Comparison of ENCODE assay signal across 25 mouse cellular contexts in the genomic region with DNA sequence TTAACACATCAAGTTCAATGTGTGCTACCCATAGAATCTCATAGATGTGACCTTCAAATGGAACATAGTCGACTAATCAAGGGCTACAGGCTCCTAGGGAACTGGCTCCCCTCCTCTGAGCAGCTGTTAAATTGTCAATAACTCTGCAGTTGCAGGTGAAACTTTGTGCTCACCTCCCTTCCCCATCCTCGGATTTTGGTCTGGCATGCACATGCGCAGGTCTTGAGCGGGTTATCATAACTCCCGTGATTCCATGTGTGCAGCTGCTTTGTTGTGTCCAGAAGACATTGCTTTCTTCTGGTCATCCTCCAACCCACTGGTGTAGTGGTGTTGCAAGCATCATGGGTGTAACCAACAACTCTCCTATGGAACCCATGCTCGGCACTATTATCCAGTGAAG. TPM values are rescaled to one million over a fixed set of nuclear protein-coding genes. Genes with fewer than 3 reads are reported as not detected.
DNase-seq lines count a peak whose midpoint lies in the region; ATAC-seq and TF ChIP-seq lines count a peak whose summit lies in the region.
"Had no signal": no experiment of that assay in that cellular context is flagged by ENCODE, and none has a peak within 500 bp of the region (broad histone marks: within the 10 kb centered on the region; RNA-seq: fewer than 3 reads in every experiment).

No protein-coding gene starts in this region.

- no peak overlapping the region for H3K9ac ChIP-seq in heart, embryonic 12.5 days
- no peak overlapping the region for H3K9ac ChIP-seq in liver, embryonic 11.5 days (ENCODE audit: low read depth, low read length)
- no peak overlapping the region for H3K9ac ChIP-seq in midbrain, embryonic 11.5 days (ENCODE audit: low read length)
- H3K9ac ChIP-seq in midbrain, postnatal 0 days (replicated peaks; ENCODE audit: low read length, poor library complexity, severe bottlenecking) = no peak overlapping the region
- H3K9ac ChIP-seq in kidney, embryonic 16.5 days (replicated peaks; ENCODE audit: low read length) = no peak overlapping the region
- H3K9ac ChIP-seq: embryonic facial prominence, embryonic 12.5 days; forebrain, embryonic 13.5 days had no signal

- TF ChIP-seq CTCF in midbrain, postnatal 0 days (IDR thresholded peaks at IDR 0.05) = no peak

- WGBS in heart, embryonic 12.5 days = 83% methylated on average over 6 of the region's 6 CpGs
- 75% methylated on average over 6 of the region's 6 CpGs for WGBS in liver, embryonic 11.5 days
- WGBS in midbrain, embryonic 11.5 days = 91% methylated on average over 6 of the region's 6 CpGs
- 93% methylated on average over 6 of the region's 6 CpGs for WGBS in midbrain, postnatal 0 days
- 89% methylated on average over 6 of the region's 6 CpGs for WGBS in limb, embryonic 10.5 days
- WGBS in kidney, embryonic 16.5 days = 93% methylated on average over 6 of the region's 6 CpGs

- H3K27ac ChIP-seq in heart, embryonic 12.5 days (ENCODE audit: poor library complexity, severe bottlenecking) = no peak overlapping the region
- H3K27ac ChIP-seq in liver, embryonic 11.5 days (ENCODE audit: low read depth, low read length) = no peak overlapping the region
- H3K27ac ChIP-seq in midbrain, embryonic 11.5 days (ENCODE audit: low read depth, low read length) = no peak overlapping the region
- H3K27ac ChIP-seq in midbrain, postnatal 0 days (ENCODE audit: low read depth, low read length) = no peak overlapping the region
- H3K27ac ChIP-seq in limb, embryonic 10.5 days = no peak overlapping the region
- H3K27ac ChIP-seq in kidney, embryonic 16.5 days (ENCODE audit: low read length) = no peak overlapping the region
- H3K27ac ChIP-seq: embryonic facial prominence, embryonic 10.5 days; embryonic facial prominence, embryonic 12.5 days; forebrain, embryonic 13.5 days had no signal

- ATAC-seq in heart, embryonic 12.5 days (ENCODE audit: insufficient number of reproducible peaks, low FRiP score) = no peak
- ATAC-seq in liver, embryonic 11.5 days (replicated peaks; ENCODE audit: low FRiP score) = no peak
- no peak for ATAC-seq in midbrain, embryonic 11.5 days (ENCODE audit: low FRiP score)
- no peak for ATAC-seq in midbrain, postnatal 0 days (ENCODE audit: low FRiP score)
- no peak for ATAC-seq in kidney, embryonic 16.5 days (ENCODE audit: low FRiP score, low TSS enrichment)
- ATAC-seq: activated CD4-positive, CD25-positive, alpha-beta regulatory T cell, adult 4 months; CD4-positive, CD25-positive, alpha-beta regulatory T cell, adult 4 months; forebrain, embryonic 13.5 days; Patski had no signal

- peak; percentile 62 for DNase-seq in heart, adult 11 months
- peak; percentile 11 for DNase-seq in liver, embryonic 11.5 days (ENCODE audit: low spot score)
- no peak for DNase-seq in liver
- peak; percentile 66 for DNase-seq in midbrain, embryonic 11.5 days (ENCODE audit: low spot score, missing footprints)
- DNase-seq in midbrain, postnatal 0 days (ENCODE audit: low spot score) = no peak
- DNase-seq in limb, embryonic 10.5 days (ENCODE audit: low spot score) = peak; percentile 24
- DNase-seq: adrenal gland, adult 8-10 months; adrenal gland, postnatal 14 days; adrenal gland, postnatal 36 days; B cell, adult 2 months; cerebellum, adult 11-12 months; cerebellum, adult 2 months; cerebellum, adult 9-10 months; cerebellum, postnatal 10 days; cerebellum, postnatal 25 days had no signal

- no peak overlapping the region for H3K4me2 ChIP-seq in heart, embryonic 12.5 days
- no peak overlapping the region for H3K4me2 ChIP-seq in liver, embryonic 11.5 days
- no peak overlapping the region for H3K4me2 ChIP-seq in midbrain, embryonic 11.5 days
- H3K4me2 ChIP-seq in midbrain, postnatal 0 days (ENCODE audit: low read depth, low read length, poor library complexity, severe bottlenecking) = no peak overlapping the region
- no peak overlapping the region for H3K4me2 ChIP-seq in kidney, embryonic 16.5 days (replicated peaks; ENCODE audit: low read depth, low read length)
- H3K4me2 ChIP-seq: embryonic facial prominence, embryonic 12.5 days; forebrain, embryonic 13.5 days had no signal

- H3K36me3 ChIP-seq in heart, embryonic 12.5 days = no peaks in the 10 kb centered on the region
- no peaks in the 10 kb centered on the region for H3K36me3 ChIP-seq in liver, embryonic 11.5 days (ENCODE audit: control insufficient read depth, insufficient read depth, low read length)
- H3K36me3 ChIP-seq in midbrain, embryonic 11.5 days (ENCODE audit: control insufficient read depth, insufficient read depth, low read length) = no peaks in the 10 kb centered on the region
- no peaks in the 10 kb centered on the region for H3K36me3 ChIP-seq in midbrain, postnatal 0 days (ENCODE audit: insufficient read depth, low read length)
- H3K36me3 ChIP-seq in limb, embryonic 10.5 days = no peaks in the 10 kb centered on the region
- H3K36me3 ChIP-seq in kidney, embryonic 16.5 days (ENCODE audit: insufficient read depth, low read length) = no peaks in the 10 kb centered on the region
- H3K36me3 ChIP-seq: embryonic facial prominence, embryonic 10.5 days; embryonic facial prominence, embryonic 12.5 days; G1E had no signal

- peaks cover 38% of the 10 kb centered on the region for H3K27me3 ChIP-seq in heart, embryonic 12.5 days (replicated peaks)
- H3K27me3 ChIP-seq in liver, embryonic 11.5 days (replicated peaks; ENCODE audit: control insufficient read depth, insufficient read depth, low read length) = peaks cover 19% of the 10 kb centered on the region
- H3K27me3 ChIP-seq in midbrain, embryonic 11.5 days (ENCODE audit: control insufficient read depth, insufficient read depth, low read length) = peaks cover 8% of the 10 kb centered on the region; the same call in 1 of the 2 replicates
- peaks cover 7% of the 10 kb centered on the region; the same call in 1 of the 2 replicates for H3K27me3 ChIP-seq in midbrain, postnatal 0 days (ENCODE audit: insufficient read depth, low read length)
- H3K27me3 ChIP-seq in limb, embryonic 10.5 days (ENCODE audit: low read depth, poor library complexity, severe bottlenecking) = peaks cover 34% of the 10 kb centered on the region
- peaks cover 31% of the 10 kb centered on the region for H3K27me3 ChIP-seq in kidney, embryonic 16.5 days (ENCODE audit: insufficient read depth, low read length)
- H3K27me3 ChIP-seq: CH12.LX had no signal

- H3K4me1 ChIP-seq in heart, embryonic 12.5 days (replicated peaks) = peaks cover 6% of the 10 kb centered on the region; the same call in 1 of the 2 replicates
- no peaks in the 10 kb centered on the region for H3K4me1 ChIP-seq in liver, embryonic 11.5 days (replicated peaks; ENCODE audit: control insufficient read depth, insufficient read depth, low read length)
- H3K4me1 ChIP-seq in midbrain, embryonic 11.5 days (ENCODE audit: control insufficient read depth, insufficient read depth, low read length) = no peaks in the 10 kb centered on the region
- no peaks in the 10 kb centered on the region for H3K4me1 ChIP-seq in midbrain, postnatal 0 days (ENCODE audit: insufficient read depth, low read length)
- peaks cover 1% of the 10 kb centered on the region for H3K4me1 ChIP-seq in limb, embryonic 10.5 days
- no peaks in the 10 kb centered on the region for H3K4me1 ChIP-seq in kidney, embryonic 16.5 days (ENCODE audit: insufficient read depth, low read length)
- H3K4me1 ChIP-seq: embryonic facial prominence, embryonic 12.5 days; forebrain, embryonic 13.5 days had no signal

- no peak overlapping the region for H3K4me3 ChIP-seq in heart, embryonic 12.5 days
- no peak overlapping the region for H3K4me3 ChIP-seq in liver, embryonic 11.5 days (ENCODE audit: low read depth, low read length)
- no peak overlapping the region for H3K4me3 ChIP-seq in midbrain, embryonic 11.5 days (ENCODE audit: low read depth, low read length)
- H3K4me3 ChIP-seq in midbrain, postnatal 0 days (ENCODE audit: low read depth, low read length) = no peak overlapping the region
- no peak overlapping the region for H3K4me3 ChIP-seq in limb, embryonic 10.5 days
- no peak overlapping the region for H3K4me3 ChIP-seq in kidney, embryonic 16.5 days (ENCODE audit: low read length)
- H3K4me3 ChIP-seq: embryonic facial prominence, embryonic 10.5 days; embryonic facial prominence, embryonic 12.5 days; forebrain, embryonic 13.5 days had no signal

- no peaks in the 10 kb centered on the region for H3K9me3 ChIP-seq in heart, embryonic 12.5 days (replicated peaks)
- H3K9me3 ChIP-seq in liver, embryonic 11.5 days (ENCODE audit: control insufficient read depth, low read length) = no peaks in the 10 kb centered on the region
- H3K9me3 ChIP-seq in midbrain, embryonic 11.5 days (ENCODE audit: control insufficient read depth, low read length) = no peaks in the 10 kb centered on the region
- H3K9me3 ChIP-seq in midbrain, postnatal 0 days (ENCODE audit: low read length) = no peaks in the 10 kb centered on the region
- H3K9me3 ChIP-seq in limb, embryonic 10.5 days (replicated peaks) = no peaks in the 10 kb centered on the region; the same call in 1 of the 2 replicates
- no peaks in the 10 kb centered on the region for H3K9me3 ChIP-seq in kidney, embryonic 16.5 days (ENCODE audit: low read length)
- H3K9me3 ChIP-seq: embryonic facial prominence, embryonic 10.5 days; embryonic facial prominence, embryonic 12.5 days had no signal

RNA-seq across cellular contexts. Expression of gene Ephb1, which starts 4.8 kb away (rescaled TPM):
- 0.33 and 0.66 TPM in 2 replicates for polyA plus RNA-seq in heart, embryonic 12.5 days (2016; fragmentation: Nextera tagmentation; extraction: Ambion mirVana)
- polyA plus RNA-seq in liver, embryonic 11.5 days (2014; fragmentation: Nextera tagmentation; extraction: Ambion mirVana) = 0.69 and 0.70 TPM in 2 replicates
- polyA plus RNA-seq in midbrain, embryonic 11.5 days (2014; fragmentation: Nextera tagmentation; extraction: Ambion mirVana) = 17.8 and 18.8 TPM in 2 replicates
- total RNA-seq in midbrain, postnatal 0 days (2014; rRNA removed) = 85.9 and 99.8 TPM in 2 replicates
- polyA plus RNA-seq in midbrain, postnatal 0 days (2015; fragmentation: Nextera tagmentation; extraction: Ambion mirVana) = 67.7 and 69.4 TPM in 2 replicates
- 1.1 and 1.2 TPM in 2 replicates for polyA plus RNA-seq in limb, embryonic 10.5 days (2016; fragmentation: Nextera tagmentation; extraction: Ambion mirVana)
- polyA plus RNA-seq in kidney, embryonic 16.5 days (2015; fragmentation: Nextera tagmentation; extraction: Ambion mirVana) = 4.1 and 4.4 TPM in 2 replicates
- total RNA-seq: CH12.LX had no signal
- polyA plus RNA-seq: activated CD4-positive, CD25-positive, alpha-beta regulatory T cell, adult 4 months; CD4-positive, CD25-positive, alpha-beta regulatory T cell, adult 4 months; G1E had no signal

Comparison
In these comparisons a context has a peak if more than half of its experiments do, and no peak if none do; other contexts are left out.
1. DNase-seq: peak in heart, adult 11 months (single experiment), liver, embryonic 11.5 days (single experiment), midbrain, embryonic 11.5 days (single experiment) and limb, embryonic 10.5 days (single experiment); none in liver (single experiment) and midbrain, postnatal 0 days (single experiment).